Mouse (Mus musculus) G1E (cell line): ENCODE measurements around the gene Myoz1. TPM values are rescaled to one million over a fixed set of nuclear protein-coding genes. Genes with fewer than 3 reads are reported as not detected.
"Not testable (repeated sequence)": the region's sequence is repeated elsewhere in the genome, so short reads cannot be mapped to it uniquely, and the experiment has no call there.

Experiments
- ATAC-seq: 2 replicates; pipeline ENCODE4 v1.8.0; 2016; ENCODE audit warnings: mild to moderate bottlenecking; ENCODE audit not compliant: insufficient number of reproducible peaks, poor library complexity, low FRiP score, severe bottlenecking; ENCODE audit errors: extremely low read depth
- DNase-seq: peaks from one replicate; pipeline ENCODE4 v3.0.0; 2012; ENCODE audit warnings: low spot score
- H3K27me3 ChIP-seq: 2 replicates; pipeline ENCODE4 v1.6.1; 2012; ENCODE audit warnings: mild to moderate bottlenecking, low read length, inconsistent platforms; ENCODE audit not compliant: insufficient read depth
- H3K36me3 ChIP-seq: replicated peaks from 2 replicates; pipeline ENCODE3; 2012; ENCODE audit warnings: mild to moderate bottlenecking, inconsistent platforms
- H3K4me1 ChIP-seq: 2 replicates; pipeline ENCODE4 v1.6.1; 2012; ENCODE audit warnings: low read depth, low read length, inconsistent platforms, mixed read lengths; ENCODE audit not compliant: insufficient read depth
- H3K4me3 ChIP-seq: 2 replicates; pipeline ENCODE4 v1.5.1; 2012; ENCODE audit warnings: low read depth, mild to moderate bottlenecking, inconsistent platforms, low read length, moderate library complexity, mixed read lengths
- H3K9me3 ChIP-seq: replicated peaks from 2 replicates; pipeline ENCODE4 v1.6.1; 2012; ENCODE audit warnings: inconsistent platforms
- CTCF ChIP-seq: IDR thresholded peaks from 2 replicates; pipeline ENCODE4 v1.5.1; 2012; ENCODE audit warnings: low read depth, low read length, inconsistent platforms, mixed read lengths
- GATA1 ChIP-seq: IDR thresholded peaks from 2 replicates; pipeline ENCODE4 v1.6.1; 2012; ENCODE audit warnings: borderline replicate concordance, low read length, inconsistent platforms, mixed read lengths
- GATA2 ChIP-seq: IDR thresholded peaks from 2 replicates; pipeline ENCODE4 v1.6.1; 2012; ENCODE audit warnings: low read depth, low read length, inconsistent platforms, borderline replicate concordance
- POLR2AphosphoS5 ChIP-seq: IDR thresholded peaks from 2 replicates; pipeline ENCODE4 v1.6.1; 2012; ENCODE audit warnings: low read depth, low read length, inconsistent platforms; ENCODE audit not compliant: insufficient replicate concordance
- TAL1 ChIP-seq: conservative IDR thresholded peaks from 2 replicates; pipeline ENCODE4 v1.6.1; 2012; ENCODE audit warnings: low read depth, low read length, inconsistent platforms, mixed read lengths
- polyA plus RNA-seq: library from polyadenylated mRNA; stranded (reverse); fragments of >175 nt; gene quantifications from 2 replicates; pipeline ENCODE4 v1.2.3, GENCODE M21; 2012
- total RNA-seq, 2 experiments: library from RNA; stranded (forward) in 1 of 2; stranded (reverse) in 1 of 2; fragments of 200-1000 nt in 1 of 2; fragments of >200 nt in 1 of 2; fragmentation: Nextera tagmentation in 1 of 2; gene quantifications; 2 replicates each; pipeline ENCODE4 v1.2.3; 2014 to 2017

Myoz1 gene
- total and polyA plus RNA-seq, 3 experiments, result not detected

- Histone ChIP-seq H3K4me3 (peak overlapping the region; percentile 90), H3K9me3 (no peaks in the 10 kb centered on the region), H3K27me3 (no peaks in the 10 kb centered on the region), H3K4me1 (peaks cover 19% of the 10 kb centered on the region), H3K36me3 (peaks cover 10% of the 10 kb centered on the region)
- ATAC-seq, result no peak
- DNase-seq, result no peak
- TF ChIP-seq TAL1, result no peak
- TF ChIP-seq POLR2AphosphoS5, result no peak
- TF ChIP-seq GATA2, result no peak
- no peak for TF ChIP-seq GATA1
- TF ChIP-seq CTCF, result no peak
Measured at GRCm38 (mm10) chr14:20641438-20641875, 14.9 kb downstream of the Myoz1 start.

GRCm38 (mm10) chr14:20640644-20641437 is 15.5 kb downstream of the Myoz1 start, which contains the start of gene Usp54:
Gene Usp54, minus strand, starts transcription at chr14:20641063.
- H3K4me3 ChIP-seq, result peak within 1 kb of the TSS; percentile 90
- TF ChIP-seq GATA1 (no peak), GATA2 (no peak), POLR2AphosphoS5 (no peak), CTCF (no peak)
- no peaks in the 10 kb centered on the region for H3K9me3 ChIP-seq
- DNase-seq (peak; percentile 94), ATAC-seq (peak; percentile 94)
- H3K4me1 ChIP-seq, result peaks cover 19% of the 10 kb centered on the region
- peaks cover 10% of the 10 kb centered on the region for H3K36me3 ChIP-seq
- H3K27me3 ChIP-seq, result no peaks in the 10 kb centered on the region

GRCm38 (mm10) chr14:20639918-20640619 is 16.3 kb downstream of the Myoz1 start:
- TF ChIP-seq POLR2AphosphoS5 (no peak), TAL1 (no peak), CTCF (no peak), GATA2 (no peak), GATA1 (no peak)
- no peak for ATAC-seq
- no peak for DNase-seq

GRCm38 (mm10) chr14:20638702-20639101 is 17.6 kb downstream of the Myoz1 start:
- Histone ChIP-seq H3K27me3 (no peaks in the 10 kb centered on the region), H3K4me1 (peaks cover 24% of the 10 kb centered on the region), H3K9me3 (no peaks in the 10 kb centered on the region), H3K36me3 (peaks cover 8% of the 10 kb centered on the region), H3K4me3 (no peak overlapping the region)
- no peak for DNase-seq
- TF ChIP-seq GATA2 (no peak), GATA1 (no peak), CTCF (no peak), POLR2AphosphoS5 (no peak), TAL1 (no peak)
- ATAC-seq, result no peak

More at GRCm38 (mm10) chr14:20639918-20640619, 16.3 kb downstream of the Myoz1 start:
- H3K27me3 ChIP-seq, result no peaks in the 10 kb centered on the region
- H3K4me3 ChIP-seq, result peak overlapping the region; percentile 90
- no peaks in the 10 kb centered on the region for H3K9me3 ChIP-seq
- peaks cover 10% of the 10 kb centered on the region for H3K36me3 ChIP-seq
- peaks cover 24% of the 10 kb centered on the region for H3K4me1 ChIP-seq

GRCm38 (mm10) chr14:20637818-20638574 is 18.3 kb downstream of the Myoz1 start:
- Histone ChIP-seq H3K4me3 (no peak overlapping the region), H3K4me1 (peaks cover 24% of the 10 kb centered on the region), H3K9me3 (no peaks in the 10 kb centered on the region), H3K27me3 (no peaks in the 10 kb centered on the region), H3K36me3 (peaks cover 8% of the 10 kb centered on the region)
- DNase-seq (no peak), ATAC-seq (no peak)
- TF ChIP-seq TAL1 (no peak), GATA1 (no peak), GATA2 (no peak)

- H3K36me3 ChIP-seq, DNase-seq, H3K9me3 ChIP-seq: not testable (repeated sequence)
Measured at GRCm38 (mm10) chr14:20636968-20637367, 19.4 kb downstream of the Myoz1 start.

More at GRCm38 (mm10) chr14:20636968-20637367, 19.4 kb downstream of the Myoz1 start:
- ATAC-seq, H3K4me3 ChIP-seq, H3K27me3 ChIP-seq: not testable (repeated sequence)
- H3K4me1 ChIP-seq, result peaks cover 18% of the 10 kb centered on the region
